Mouse (Mus musculus) kidney, postnatal 10 days (tissue): ENCODE measurements at regions not wholly inside any gene's neighbourhood (a gene's known extent, or its start where the extent isn't known, plus 50 kb on each side); places are given as distances from the start of the nearest gene placed in this dataset.
A peak's percentile ranks its signal among the peaks of the same experiment; 100 is the strongest.

Experiments used
- DNase-seq: peaks from one replicate; pipeline ENCODE4 v3.0.0; 2021; ENCODE audit warnings: mixed read lengths

DNA sequence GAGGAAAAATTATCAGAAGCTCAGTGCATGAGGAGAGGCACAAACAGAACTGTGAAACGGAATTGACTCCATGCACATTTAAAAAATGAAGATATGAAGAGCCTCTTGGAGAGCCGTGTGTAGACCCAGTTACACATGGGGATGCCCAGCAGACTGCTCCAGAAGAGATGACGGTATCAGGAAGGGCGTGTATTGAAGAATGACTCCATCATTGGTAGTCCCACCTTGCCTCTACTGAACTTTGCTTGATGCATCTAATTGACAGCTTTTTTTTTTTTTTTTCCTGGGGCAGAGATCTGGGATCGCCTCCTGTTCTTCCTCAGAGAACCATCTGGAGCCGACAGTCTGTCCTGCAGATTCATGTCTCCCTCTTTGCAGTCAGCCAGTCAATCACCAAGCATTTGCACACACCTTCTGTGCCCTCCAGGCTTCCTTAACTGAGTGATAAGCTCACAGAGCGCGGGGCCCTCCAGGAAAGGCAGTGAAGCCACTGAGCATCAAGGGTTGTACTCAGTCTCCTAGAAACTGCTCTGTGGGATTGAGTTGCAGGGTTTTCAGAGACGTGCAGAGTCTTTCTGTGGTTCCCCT is 57.6 kb upstream of the D1Pas1 start:
- DNase-seq, result no peak

DNA sequence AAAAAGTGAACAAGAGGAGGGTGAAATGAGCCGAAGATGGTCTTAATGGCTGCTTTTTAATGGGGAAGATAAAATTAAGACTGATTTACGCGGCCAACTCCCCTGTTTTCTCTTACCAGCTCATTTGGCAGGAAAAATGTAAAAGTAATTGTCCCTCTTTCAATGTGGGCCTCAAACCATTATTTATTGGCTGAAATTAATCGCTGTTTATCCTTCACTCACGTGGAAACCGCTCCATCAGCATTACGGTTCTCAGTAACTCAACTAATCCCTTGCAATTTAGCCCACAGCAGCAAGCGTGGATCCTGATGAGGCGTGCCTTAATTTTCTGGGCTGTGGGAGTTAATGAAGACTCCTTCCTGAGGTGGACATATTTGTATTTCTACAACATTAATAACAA is 58.1 kb upstream of the D1Pas1 start:
- no peak for DNase-seq

DNA sequence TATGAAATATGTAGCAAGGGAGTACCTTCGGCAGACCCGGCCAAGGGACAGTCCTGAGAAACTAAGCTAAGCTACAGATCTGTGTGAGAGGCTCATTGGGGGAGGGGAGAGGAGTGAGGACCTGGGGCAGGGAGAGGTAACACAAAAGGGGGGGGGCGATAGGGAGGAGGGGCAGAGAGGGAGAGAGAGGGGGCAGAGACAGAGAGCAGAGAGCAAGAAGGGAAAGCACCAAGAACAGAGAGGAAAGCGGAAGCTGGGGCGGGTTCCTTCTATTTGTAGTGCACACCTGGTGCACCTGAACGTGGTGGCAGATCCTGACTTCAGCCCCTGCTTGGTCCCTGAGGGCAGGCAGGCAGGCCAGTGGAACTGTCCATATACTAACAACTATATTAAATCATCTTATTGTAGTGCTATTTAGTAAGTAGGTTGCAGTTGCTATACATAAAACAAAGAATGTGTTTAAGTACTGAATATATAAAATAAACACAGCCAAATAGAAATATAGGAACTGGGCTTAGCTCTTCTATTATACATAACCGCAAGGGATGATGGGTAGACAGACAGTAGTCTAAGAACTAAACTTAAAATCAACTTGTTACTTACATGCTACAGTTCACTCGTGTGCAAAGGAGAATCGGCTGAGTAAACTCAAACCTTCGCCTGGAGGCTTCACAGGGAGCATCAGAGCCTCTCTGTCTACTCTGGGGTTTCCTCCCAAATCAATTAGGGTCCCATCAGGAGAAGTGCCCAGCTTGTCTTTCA is 59.6 kb upstream of the D1Pas1 start:
- DNase-seq, result no peak

DNA sequence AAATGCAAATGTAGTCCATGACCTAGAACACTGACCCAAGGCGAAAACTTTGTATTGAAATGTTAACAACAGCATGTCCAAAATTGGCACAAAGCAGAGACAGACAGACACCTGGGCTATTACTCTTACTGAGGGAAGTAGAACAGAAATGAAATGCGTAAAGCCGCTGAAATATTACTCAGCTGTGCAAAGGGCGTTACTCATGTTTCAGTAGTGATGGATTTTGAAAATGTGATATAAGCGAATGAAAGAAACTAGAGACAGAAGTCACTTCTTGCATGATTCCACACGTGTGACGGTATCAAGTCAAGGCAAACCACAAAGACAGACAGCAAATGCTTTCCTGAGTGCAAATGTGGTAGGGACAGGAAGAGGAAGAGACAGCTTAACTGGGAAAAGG is 61.3 kb upstream of the D1Pas1 start:
- no peak for DNase-seq

DNA sequence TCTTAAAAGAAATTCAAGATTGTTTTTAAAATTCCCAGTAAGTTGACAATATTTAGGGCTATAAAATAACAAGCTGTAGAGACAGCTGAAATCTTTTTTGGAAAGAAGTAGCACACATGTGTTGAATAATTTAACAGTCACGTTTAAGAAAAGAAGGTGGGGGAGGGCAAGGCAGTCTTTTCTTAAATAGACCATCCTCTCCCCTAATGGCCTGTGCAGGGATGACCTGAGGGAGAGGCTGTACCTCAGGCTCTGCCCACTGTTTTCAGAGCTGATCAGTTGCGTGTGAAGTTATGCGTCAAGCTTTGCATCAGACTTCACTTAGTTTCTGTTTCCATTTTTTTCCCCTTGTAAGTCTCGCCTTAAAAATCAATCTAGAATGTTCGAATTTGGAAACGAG is 65.7 kb upstream of the D1Pas1 start:
- DNase-seq, result no peak

DNA sequence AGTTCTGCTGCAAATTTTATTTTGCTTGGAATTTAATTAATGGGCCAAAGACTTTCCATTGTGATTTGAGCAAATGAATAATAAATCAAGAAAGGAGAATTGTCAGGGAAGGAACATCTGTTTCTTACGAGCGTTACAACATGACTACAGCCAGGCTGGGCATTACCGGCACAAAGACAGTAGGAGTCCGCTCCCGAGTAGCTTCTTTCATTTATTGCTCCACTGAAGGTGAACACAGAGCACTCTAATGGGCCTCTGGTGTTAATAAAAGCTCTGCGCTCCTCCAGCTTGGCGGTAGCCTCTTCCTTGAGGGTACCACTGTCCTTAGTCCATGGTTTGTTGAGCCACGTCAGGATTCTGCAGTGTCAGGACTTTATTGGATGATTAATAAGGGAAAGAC is 69.0 kb upstream of the D1Pas1 start:
- no peak for DNase-seq

DNA sequence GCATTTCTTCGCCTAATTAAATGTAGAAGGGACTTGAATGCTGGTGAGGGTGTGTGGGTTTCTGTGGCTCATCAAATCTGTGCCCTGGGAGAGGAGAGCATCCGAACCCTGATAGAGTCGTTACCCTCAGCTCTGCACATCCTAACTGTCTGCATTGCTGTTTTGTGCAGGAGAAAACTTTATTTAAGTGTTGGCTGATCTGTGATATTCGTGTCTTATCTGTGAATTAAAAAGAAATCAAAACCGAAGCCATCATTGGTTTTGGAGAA is 77.7 kb upstream of the D1Pas1 start:
- no peak for DNase-seq

DNA sequence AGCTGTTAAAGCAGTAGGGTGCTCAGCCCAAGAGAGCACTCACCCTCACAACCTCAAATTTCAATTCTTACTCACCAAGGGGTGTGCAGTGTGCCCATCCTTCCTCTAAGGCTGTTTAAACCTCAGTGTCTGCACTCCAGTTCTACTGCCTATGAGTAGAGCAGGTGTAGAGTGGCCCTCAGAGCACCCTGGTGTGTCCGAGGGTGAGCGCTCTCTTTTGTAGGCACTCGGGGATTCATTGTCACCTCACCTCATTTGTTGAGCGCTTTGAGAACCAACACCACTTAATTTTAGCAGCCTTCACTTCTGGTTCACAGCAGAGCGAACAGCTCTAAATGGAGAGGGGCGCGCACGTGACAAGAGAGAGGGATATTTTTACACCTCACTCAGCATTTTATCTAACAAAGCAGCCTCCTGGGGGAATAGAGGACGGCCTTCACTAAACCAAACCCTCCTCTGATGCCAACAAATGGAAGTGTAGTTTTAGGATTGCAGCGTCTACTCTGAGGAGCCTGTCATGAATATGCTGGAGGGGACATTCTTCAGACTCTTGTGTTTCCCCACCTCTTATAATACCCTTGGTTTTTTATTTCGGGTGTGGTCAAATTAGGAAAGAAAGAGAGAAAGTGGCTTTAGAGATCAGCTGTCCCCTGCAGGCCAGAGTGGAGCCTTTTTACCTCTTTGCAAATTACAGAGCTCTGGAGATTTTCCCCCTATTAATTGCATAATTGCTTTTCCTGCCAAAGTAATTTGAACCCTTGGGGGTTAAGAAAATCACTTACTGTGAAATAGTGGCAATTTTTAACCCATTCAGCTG is 78.2 kb upstream of the D1Pas1 start:
- DNase-seq, result no peak

DNA sequence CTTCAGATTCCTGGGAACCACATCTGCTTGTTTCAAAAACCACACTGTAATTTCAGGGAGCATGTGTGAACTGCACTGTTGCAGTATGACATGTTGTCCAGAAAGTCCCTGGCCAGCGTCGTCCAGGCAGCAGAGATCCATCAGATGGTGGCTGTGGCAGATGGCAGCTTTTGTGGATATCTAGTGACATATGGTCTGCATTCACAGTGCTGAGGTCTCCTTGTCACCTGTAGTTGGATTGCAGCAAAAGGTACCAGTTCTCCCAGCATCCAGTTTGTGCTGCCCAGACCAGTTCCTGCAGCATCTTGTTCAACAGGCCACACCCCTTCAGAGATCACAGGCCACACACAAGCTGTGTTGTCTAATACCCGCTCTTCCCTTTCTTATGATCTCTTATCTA is 80.1 kb upstream of the D1Pas1 start:
- DNase-seq, result no peak

DNA sequence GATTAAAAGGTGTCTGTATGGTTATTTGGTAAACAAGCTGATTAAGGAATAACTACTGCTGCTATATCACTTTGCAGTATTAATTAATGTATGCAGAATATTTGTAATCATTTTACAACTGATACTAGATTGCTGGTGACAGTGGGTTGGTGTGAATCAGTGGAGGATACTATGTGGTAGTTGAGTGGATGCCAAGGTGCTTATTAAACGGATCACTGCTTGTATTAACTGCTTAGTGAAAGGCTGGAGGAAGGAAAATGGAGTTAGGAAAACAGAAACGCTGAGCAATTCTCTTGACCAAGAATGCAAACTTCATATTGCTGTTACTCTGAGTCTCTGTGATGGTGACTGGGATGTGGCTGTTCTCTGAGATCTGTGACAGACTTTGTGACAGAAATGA is 86.8 kb upstream of the D1Pas1 start:
- no peak for DNase-seq

DNA sequence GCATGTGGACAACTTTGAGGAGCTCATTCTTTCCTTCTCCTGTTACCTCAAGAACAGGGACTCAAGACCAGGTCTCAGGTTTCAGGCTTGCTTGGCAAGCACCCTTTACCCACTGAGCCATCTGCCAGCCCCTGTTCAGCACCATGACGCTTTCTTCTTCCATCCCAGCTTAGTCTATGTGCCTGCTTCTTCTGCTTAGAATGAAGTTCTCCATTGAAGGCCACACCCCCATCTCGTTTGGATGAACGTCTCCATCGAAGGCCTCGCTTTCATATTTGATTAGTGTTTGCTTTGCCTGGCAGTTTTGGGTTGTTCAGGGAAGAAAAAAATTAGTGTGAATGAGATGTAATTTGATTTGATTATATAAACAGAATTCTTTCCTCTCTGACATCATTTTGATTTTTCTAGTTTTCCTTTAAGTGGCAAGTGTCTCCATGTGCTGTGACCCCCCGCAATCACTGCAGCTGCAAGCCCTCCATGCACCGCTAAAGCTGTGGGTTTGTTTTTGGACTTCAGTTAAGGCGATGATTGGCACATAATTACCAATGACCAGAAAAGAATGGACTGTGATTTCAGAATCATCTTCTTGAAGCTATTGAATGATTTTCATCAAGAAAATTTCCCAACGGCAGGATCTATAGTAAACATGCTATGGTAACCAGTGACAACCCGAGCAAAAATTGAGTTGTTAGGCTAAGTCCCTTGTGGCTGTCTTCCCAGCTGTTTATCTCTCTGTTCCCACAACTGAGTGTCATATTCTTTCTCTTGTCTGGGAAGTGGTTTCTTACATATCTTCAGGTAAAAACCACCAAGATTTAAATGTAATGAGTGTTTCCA is 106.4 kb upstream of the D1Pas1 start:
- no peak for DNase-seq

DNA sequence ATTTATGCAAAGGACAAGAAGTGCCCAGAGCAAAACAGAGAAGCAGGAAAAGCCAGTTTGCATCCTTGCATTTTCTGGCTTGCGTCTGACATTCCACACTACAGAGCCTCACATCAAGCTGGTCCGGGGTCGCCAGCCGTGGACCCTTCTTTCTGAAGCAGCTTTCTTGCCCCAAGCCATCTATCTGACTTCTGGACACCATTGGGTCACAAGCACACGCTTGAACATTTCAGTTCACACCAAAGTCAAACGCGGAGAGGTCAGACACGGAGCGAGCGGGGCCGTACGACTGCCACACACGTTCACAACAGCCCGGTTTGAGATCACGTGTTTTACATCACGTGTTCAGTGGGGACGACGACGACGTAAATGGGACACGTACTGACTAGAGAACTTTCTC is 108.9 kb upstream of the D1Pas1 start:
- DNase-seq, result no peak

DNA sequence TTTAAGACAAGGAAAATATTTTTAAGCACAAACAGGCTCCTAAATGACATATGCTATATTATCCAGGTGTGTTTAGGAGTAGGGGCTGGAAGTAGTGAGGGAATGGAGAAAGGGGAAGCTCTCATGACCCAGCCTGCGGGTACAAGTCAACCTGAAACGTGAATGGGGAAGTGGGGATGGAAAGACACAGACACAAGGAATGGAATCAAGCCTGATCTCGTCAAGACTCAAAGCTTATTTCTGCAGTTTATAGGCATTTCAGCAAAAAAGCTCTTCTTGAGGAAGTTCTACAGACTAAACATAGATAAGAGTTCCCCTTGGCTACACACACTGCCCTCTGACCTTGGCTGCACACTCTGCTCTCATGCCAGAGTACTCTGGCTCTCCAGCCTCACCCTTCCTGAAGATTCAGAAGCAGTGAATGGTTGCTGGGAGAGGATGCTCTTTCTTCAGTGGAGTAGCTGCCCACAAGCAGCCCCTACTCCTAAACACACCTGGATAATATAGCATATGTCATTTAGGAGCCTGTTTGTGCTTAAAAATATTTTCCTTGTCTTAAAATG is 106.4 kb upstream of the Rrp15 start:
- DNase-seq, result no peak

DNA sequence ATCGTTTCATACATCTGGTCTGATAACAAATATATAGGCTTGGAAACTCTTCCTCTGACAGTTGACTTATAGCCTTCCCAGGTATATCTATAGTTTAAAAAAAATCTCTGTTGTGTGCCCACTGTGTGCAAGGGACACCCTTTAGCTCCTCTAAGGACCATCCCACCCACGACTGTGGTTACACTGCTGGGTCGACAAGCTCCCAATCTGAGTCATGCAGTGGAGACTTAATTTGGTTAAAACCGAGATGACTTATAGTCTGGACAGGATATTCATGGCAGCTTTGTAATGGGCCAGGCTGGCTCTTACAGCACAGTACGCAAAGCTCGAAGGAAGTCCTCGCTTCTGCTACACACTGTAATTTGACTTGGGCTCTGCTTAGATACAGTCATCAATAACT is 96.1 kb upstream of the Rrp15 start:
- no peak for DNase-seq

DNA sequence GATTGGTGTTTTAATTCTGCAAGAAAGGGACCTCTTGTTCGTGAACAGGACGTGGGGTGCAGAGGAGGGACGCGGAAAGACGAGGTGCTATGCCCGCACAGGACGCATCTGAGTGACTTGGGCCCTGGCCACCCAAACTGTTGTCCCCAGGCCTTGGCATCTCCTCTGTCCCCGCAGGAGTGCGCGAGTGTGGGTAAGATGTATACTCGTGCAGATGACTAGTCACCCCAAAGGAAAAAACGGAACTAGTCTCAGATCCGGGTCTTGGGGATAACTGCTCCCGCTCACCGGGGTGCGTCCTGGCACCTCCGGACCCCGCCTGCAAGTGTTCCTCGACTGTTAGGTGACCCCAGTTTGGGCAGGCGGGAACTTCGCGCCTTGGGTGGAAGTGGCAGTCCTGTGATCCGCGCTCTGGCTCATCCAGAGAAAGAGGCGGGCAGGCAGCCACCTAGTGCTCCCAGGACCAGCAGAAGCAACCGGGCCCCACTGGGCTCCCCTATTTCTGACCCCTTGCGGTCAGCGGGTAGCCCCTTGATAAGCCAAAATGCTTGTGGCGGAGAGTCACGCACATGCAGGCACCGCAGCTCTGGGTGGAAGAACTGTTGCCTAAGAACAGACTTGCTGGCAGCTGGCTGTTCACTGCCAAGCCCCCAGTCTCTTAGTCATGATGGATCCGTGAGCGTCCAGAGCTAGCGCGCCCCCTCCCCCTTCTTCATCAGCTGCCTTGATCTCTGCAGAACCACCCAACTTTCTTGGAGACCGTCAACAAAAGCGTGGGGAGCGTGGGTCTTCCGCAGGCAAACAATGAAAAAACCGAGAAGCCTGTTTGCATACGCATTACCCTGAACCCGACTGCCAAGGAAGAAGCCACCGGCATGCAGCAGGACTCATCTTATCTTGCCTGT is 85.0 kb upstream of the Rrp15 start:
- peak; percentile 8 for DNase-seq

DNA sequence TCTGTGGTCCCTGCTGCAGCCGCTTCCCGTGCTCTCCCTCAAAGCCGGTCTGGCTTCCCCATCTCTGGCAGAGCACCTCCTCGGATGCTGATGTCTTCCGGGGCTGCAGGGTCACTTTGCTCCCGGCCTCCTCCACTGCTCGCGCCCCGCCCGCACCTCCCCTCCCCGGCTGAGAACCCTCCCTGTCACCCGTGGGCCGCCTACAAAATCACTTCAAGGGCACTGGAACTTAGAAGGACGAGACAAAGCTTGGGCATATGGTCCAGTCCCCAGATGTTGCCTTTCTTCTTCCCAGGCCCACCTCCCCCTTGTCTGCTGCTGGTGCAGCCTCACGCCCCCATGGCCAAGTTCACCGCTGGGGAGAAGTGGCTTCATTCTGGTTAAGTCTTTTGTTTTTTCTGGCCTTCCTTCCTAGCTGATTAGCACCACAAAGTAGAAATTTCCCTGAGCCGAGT is 84.3 kb upstream of the Rrp15 start:
- no peak for DNase-seq

DNA sequence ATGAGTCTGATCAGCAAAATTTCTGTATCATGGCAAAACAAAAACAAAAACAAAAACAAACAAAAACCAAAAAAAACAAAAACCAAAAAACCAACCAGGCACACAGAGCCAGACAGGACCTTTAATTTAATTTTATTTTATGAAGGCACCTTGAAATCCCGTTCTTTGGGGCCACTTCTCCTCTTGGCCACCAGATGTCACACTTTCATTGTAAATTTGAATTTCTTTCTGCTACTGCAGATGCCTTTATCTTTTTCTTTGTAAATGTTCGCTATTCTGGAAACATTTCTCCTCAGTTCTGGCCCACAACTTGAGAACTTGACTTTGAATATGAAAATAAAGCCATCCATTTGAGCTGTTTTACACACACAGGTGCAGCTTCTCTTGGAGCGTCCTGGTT is 78.6 kb upstream of the Rrp15 start:
- DNase-seq, result peak; percentile 21

DNA sequence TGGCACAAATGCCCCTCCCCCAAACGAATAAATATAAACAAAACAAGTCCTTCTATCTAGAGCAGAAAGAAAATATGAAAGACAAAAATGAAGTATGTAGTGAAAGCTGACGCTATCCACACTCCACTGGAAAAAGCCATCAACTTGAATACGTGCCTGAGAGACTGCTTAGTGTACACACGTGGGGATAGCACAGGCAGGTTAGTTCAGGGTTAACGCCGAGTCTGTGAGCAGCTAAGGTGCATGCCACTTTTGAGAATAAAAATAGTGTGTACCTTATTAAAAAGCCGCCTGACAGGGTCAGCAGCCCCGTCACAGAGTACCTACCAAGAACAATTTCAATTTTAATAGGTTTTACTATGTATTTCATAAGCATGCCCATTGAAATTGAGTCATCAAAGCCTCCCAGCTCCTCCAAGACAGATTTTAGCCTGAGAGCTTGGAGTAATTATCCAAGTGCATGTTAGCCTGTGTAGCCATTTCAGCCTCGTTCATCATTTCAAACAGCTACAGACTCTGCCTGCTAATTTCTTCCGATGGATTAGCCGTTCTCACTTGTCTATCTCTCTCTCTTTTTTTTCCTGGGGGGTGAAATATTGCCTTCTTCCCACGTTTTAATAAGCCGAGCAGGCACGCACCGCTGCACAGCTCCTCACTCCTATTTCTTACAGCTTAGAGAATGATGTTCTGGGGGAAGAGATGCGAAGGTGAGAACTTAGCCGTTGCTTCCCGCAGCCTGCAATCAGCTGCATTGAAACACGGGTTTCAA is 59.2 kb upstream of the Rrp15 start:
- DNase-seq, result no peak

DNA sequence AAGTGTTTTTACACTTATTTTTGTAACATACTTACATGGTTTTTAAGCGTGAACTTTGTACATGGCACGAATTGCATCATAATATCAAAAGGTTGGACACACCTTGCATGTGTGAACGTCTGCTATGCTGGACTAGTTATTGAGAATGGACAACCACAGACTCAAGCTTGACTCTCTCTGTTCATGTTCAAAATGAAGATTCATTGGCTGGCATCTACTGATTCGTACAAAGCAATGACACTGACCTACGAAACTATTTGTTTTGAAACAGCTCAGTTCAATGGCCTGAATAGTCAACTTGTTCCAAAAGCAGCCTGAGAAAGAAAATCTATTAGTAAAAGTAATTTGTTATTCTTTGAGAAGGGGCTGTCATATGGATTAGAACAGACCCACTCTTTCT is 55.3 kb upstream of the Rrp15 start:
- no peak for DNase-seq
